Mouse (Mus musculus): ENCODE results near the gene 2210408I21Rik.

GRCm38 (mm10) chr13:77278659-77279413 is 143.5 kb downstream of the 2210408I21Rik start:
- TF ChIP-seq CHD2 (IDR thresholded peaks at IDR 0.05; ENCODE audit: low read length), result no peak
- no peak for TF ChIP-seq EP300 (IDR thresholded peaks at IDR 0.05; ENCODE audit: low read depth in 1 of 2, low read length in 2 of 2)
- no peak for TF ChIP-seq CTCF (IDR thresholded peaks at IDR 0.05 in 2 of 3, conservative IDR thresholded peaks at IDR 0.05 in 1 of 3; ENCODE audit: control insufficient read depth in 1 of 3, insufficient read depth in 1 of 3, low read depth in 2 of 3, low read length in 3 of 3, poor library complexity in 1 of 3, severe bottlenecking in 1 of 3)
- TF ChIP-seq USF1 (IDR thresholded peaks at IDR 0.05; ENCODE audit: low read depth, low read length), result no peak

All from MEL (cell line).